In genomic region chr1:185192087-185192486, GRCm38 (mm10) we compare ENCODE assay signal across 27 mouse cellular contexts. TPM values are rescaled to one million over a fixed set of nuclear protein-coding genes. Genes with fewer than 3 reads are reported as not detected.
A peak's percentile ranks its signal among the peaks of the same experiment; 100 is the strongest.
DNase-seq lines count a peak whose midpoint lies in the region; ATAC-seq lines count a peak whose summit lies in the region.
"Had no signal": no experiment of that assay in that cellular context is flagged by ENCODE, and none has a peak within 500 bp of the region (broad histone marks: within the 10 kb centered on the region; RNA-seq: fewer than 3 reads in every experiment).

No protein-coding gene starts in this region.

- H3K4me3 ChIP-seq in liver, embryonic 16.5 days (ENCODE audit: low read depth, low read length): no peak overlapping the region
- H3K4me3 ChIP-seq in liver, embryonic 12.5 days: no peak overlapping the region
- H3K4me3 ChIP-seq in hindbrain, embryonic 10.5 days: no peak overlapping the region
- H3K4me3 ChIP-seq: embryonic facial prominence, embryonic 10.5 days; embryonic facial prominence, embryonic 13.5 days; erythroblast, embryonic 14.5 days; forebrain, embryonic 12.5 days; forebrain, embryonic 15.5 days; heart, embryonic 12.5 days; heart, embryonic 15.5 days had no signal

- peaks cover 2% of the 10 kb centered on the region for H3K4me1 ChIP-seq in liver, embryonic 16.5 days (ENCODE audit: control insufficient read depth, low read depth, low read length)
- no peaks in the 10 kb centered on the region for H3K4me1 ChIP-seq in liver, embryonic 12.5 days
- H3K4me1 ChIP-seq in hindbrain, embryonic 10.5 days (replicated peaks): 0 out of 2 replicates have a peak, but pooled peaks cover 2% of the 10 kb centered on the region
- H3K4me1 ChIP-seq: forebrain, embryonic 12.5 days; heart, embryonic 12.5 days; heart, embryonic 15.5 days had no signal

- no peaks in the 10 kb centered on the region for H3K27me3 ChIP-seq in liver, embryonic 16.5 days (ENCODE audit: control insufficient read depth, insufficient read depth, low read depth, low read length)
- H3K27me3 ChIP-seq in liver, embryonic 12.5 days (replicated peaks): 0 out of 2 replicates have a peak, but pooled peaks cover 3% of the 10 kb centered on the region
- no peaks in the 10 kb centered on the region for H3K27me3 ChIP-seq in hindbrain, embryonic 10.5 days (ENCODE audit: insufficient read depth, poor library complexity, severe bottlenecking)
- H3K27me3 ChIP-seq: embryonic facial prominence, embryonic 13.5 days; forebrain, embryonic 15.5 days; heart, embryonic 15.5 days had no signal

- H3K9ac ChIP-seq in liver, embryonic 16.5 days (ENCODE audit: low read depth, low read length): no peak overlapping the region
- H3K9ac ChIP-seq in liver, embryonic 12.5 days: no peak overlapping the region
- H3K9ac ChIP-seq: embryonic facial prominence, embryonic 13.5 days; forebrain, embryonic 12.5 days; forebrain, embryonic 15.5 days; heart, embryonic 12.5 days; heart, embryonic 15.5 days; hindbrain, embryonic 14.5 days had no signal

- peak; percentile 21 for DNase-seq in 416B (ENCODE audit: low read depth)
- DNase-seq in hindbrain, embryonic 10.5 days (ENCODE audit: low spot score): no peak
- DNase-seq in kidney, postnatal 14 days: no peak
- DNase-seq: adrenal gland, adult 2 months; adrenal gland, postnatal 14 days; cerebellum, adult 11 months; cerebellum, adult 2 months; cerebellum, adult 9-11 months; cerebellum, postnatal 25 days; embryo, embryonic 11 days; gastrocnemius, postnatal 25 days; heart, postnatal 10 days; heart, postnatal 36 days had no signal

- peak; percentile 58 for ATAC-seq in liver, embryonic 16.5 days (ENCODE audit: low read depth)
- ATAC-seq in liver, embryonic 12.5 days: no peak
- peak; percentile 59 for ATAC-seq in granulocyte monocyte progenitor cell, adult 5-6 weeks (replicated peaks; ENCODE audit: poor library complexity, severe bottlenecking)
- ATAC-seq: CD4-positive, CD25-positive, alpha-beta regulatory T cell, adult 4 months; forebrain, embryonic 15.5 days; hindbrain, postnatal 0 days; inflammation-experienced regulatory T-cells, adult 6 months had no signal

- no peak overlapping the region for H3K4me2 ChIP-seq in liver, embryonic 16.5 days (ENCODE audit: low read depth, low read length)
- no peak overlapping the region for H3K4me2 ChIP-seq in liver, embryonic 12.5 days
- H3K4me2 ChIP-seq: embryonic facial prominence, embryonic 13.5 days; forebrain, embryonic 12.5 days; forebrain, embryonic 15.5 days; heart, embryonic 12.5 days; heart, embryonic 15.5 days; hindbrain, embryonic 14.5 days had no signal

- 38% methylated on average over 8 of the region's 8 CpGs for WGBS in liver, embryonic 16.5 days (ENCODE audit: insufficient replicate concordance)
- 64% methylated on average over 8 of the region's 8 CpGs for WGBS in liver, embryonic 12.5 days (ENCODE audit: insufficient replicate concordance)
- WGBS in hindbrain, embryonic 10.5 days: 92% methylated on average over 8 of the region's 8 CpGs

- no peak overlapping the region for H3K27ac ChIP-seq in liver, embryonic 16.5 days (ENCODE audit: low read length)
- H3K27ac ChIP-seq in liver, embryonic 12.5 days: no peak overlapping the region
- H3K27ac ChIP-seq in hindbrain, embryonic 10.5 days: no peak overlapping the region
- H3K27ac ChIP-seq: embryonic facial prominence, embryonic 10.5 days; embryonic facial prominence, embryonic 13.5 days; forebrain, embryonic 12.5 days; forebrain, embryonic 15.5 days; heart, embryonic 15.5 days; hindbrain, embryonic 14.5 days; hindbrain, postnatal 0 days had no signal

- no peaks in the 10 kb centered on the region for H3K9me3 ChIP-seq in liver, embryonic 16.5 days (replicated peaks; ENCODE audit: control insufficient read depth, low read length)
- H3K9me3 ChIP-seq in liver, embryonic 12.5 days (replicated peaks): no peaks in the 10 kb centered on the region
- no peaks in the 10 kb centered on the region for H3K9me3 ChIP-seq in hindbrain, embryonic 10.5 days
- H3K9me3 ChIP-seq: embryonic facial prominence, embryonic 10.5 days; embryonic facial prominence, embryonic 13.5 days; forebrain, embryonic 12.5 days; forebrain, embryonic 15.5 days; heart, embryonic 12.5 days; heart, embryonic 15.5 days had no signal

- no peaks in the 10 kb centered on the region for H3K36me3 ChIP-seq in liver, embryonic 16.5 days (ENCODE audit: control insufficient read depth, insufficient read depth)
- no peaks in the 10 kb centered on the region for H3K36me3 ChIP-seq in liver, embryonic 12.5 days
- H3K36me3 ChIP-seq in hindbrain, embryonic 10.5 days: no peaks in the 10 kb centered on the region
- H3K36me3 ChIP-seq: embryonic facial prominence, embryonic 10.5 days; embryonic facial prominence, embryonic 13.5 days; forebrain, embryonic 12.5 days; forebrain, embryonic 15.5 days; heart, embryonic 12.5 days; heart, embryonic 15.5 days had no signal

RNA-seq across cellular contexts. Expression of gene Rab3gap2, which starts 11.8 kb away (rescaled TPM):
- polyA plus RNA-seq in liver, embryonic 16.5 days (2015; fragmentation: Nextera tagmentation; extraction: Ambion mirVana): 13.4 and 13.8 TPM in 2 replicates
- 18.4 and 19.3 TPM in 2 replicates for polyA plus RNA-seq in liver, embryonic 12.5 days (2016; fragmentation: Nextera tagmentation; extraction: Ambion mirVana)
- total RNA-seq in granulocyte monocyte progenitor cell, adult 5-6 weeks (2014; fragmentation: Nextera tagmentation): 51.7 and 54.4 TPM in 2 replicates
- 58.0 and 59.6 TPM in 2 replicates for total RNA-seq in granulocyte monocyte progenitor cell, adult 5-6 weeks (2017)
- polyA plus RNA-seq in hindbrain, embryonic 10.5 days (2016; fragmentation: Nextera tagmentation; extraction: Ambion mirVana): 19.3 and 20.2 TPM in 2 replicates
